Mouse (Mus musculus) heart, postnatal 14 days (tissue): ENCODE results near the gene Gm12185. TPM values are rescaled to one million over a fixed set of nuclear protein-coding genes. Genes with fewer than 3 reads are reported as not detected.
"Not testable (repeated sequence)": the region's sequence is repeated elsewhere in the genome, so short reads cannot be mapped to it uniquely, and the experiment has no call there.

Experiments
- DNase-seq, 2 experiments: peaks; one replicate each; pipeline ENCODE4 v3.0.0; 2021 to 2022
- intact Hi-C: fragments of 180-260 bp; cut with DNase I; formaldehyde crosslinking; loops from one replicate; pipeline ENCODE4 v1.15.1; 2025
- long read RNA-seq, 2 experiments: library from polyadenylated mRNA; stranded (forward); transcript quantifications; one replicate each; pipeline ENCODE4 v2.0.0; 2021
- total RNA-seq, 2 experiments: library from RNA; stranded (reverse); gene quantifications; 2 replicates each; pipeline ENCODE4 v1.2.3; 2021

Gene Gm12185
- under 1 TPM; 0.45 to 0.61 TPM for total RNA-seq
- long read RNA-seq, experiment 1, result 0 reads
- long read RNA-seq, experiment 2, result 0 reads

DNA sequence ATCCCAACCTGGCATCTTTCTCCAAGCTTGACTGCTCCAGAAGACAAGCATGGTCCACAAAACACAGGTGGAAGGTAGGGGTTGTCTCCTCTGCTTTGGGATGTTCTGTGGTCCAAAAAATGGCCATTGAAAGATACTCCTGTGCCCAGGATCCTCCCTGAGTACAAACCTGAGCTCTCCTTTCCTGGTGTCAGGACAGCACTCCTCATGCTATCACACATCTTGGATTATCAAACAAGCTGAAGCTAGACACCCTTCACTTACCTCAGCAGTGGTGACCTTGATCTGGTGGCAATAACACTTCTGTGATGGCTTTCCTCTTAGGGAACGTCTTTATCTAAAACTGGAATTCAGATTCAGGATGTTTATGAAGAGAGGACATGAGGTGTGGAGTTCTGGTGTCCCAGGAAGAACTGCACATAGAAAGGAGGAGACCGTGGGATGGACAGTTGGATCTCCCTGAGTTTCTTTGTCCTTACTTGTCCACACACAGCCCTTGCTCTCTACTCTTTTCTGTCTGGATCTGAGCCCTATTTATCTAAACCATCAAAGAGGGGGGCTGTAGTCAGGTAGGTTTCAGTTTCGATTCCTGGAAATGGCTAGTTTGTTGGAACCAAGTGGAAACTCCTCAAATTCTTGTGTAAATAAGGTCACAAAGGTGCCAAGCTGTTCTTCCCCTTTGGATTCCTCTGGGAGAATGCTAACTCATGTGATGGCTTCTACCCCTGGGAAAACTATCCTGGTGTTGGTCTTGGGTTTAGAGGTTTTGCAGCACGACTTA, at the start of gene Gm12185:
Gene Gm12185 (minus strand): TSS at position 487 of the 781 bp plus-strand sequence.
- intact Hi-C loops, DNase-seq: not testable (repeated sequence)

DNA sequence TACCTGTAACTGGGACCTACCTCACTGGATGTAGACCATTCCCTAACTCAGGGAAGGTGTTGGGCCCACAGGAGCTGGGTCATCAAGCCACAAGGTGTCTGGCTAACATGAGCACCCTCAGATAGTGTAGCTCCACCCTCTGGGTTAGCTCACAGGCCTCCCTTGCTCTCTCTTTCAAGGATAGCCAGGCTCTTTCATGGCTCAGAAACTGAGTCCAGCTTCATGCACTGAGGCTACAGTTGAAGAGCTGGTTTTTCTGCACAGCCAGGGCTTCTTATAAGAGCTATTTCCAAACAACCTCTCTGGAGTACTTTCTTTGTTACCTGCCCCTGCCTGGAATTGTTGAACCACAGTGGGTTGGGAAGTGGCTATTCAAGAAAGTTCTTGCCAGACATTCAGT, 20.0 kb upstream of the Gm12185 start:
- intact Hi-C loops, DNase-seq: not testable (repeated sequence)

DNA sequence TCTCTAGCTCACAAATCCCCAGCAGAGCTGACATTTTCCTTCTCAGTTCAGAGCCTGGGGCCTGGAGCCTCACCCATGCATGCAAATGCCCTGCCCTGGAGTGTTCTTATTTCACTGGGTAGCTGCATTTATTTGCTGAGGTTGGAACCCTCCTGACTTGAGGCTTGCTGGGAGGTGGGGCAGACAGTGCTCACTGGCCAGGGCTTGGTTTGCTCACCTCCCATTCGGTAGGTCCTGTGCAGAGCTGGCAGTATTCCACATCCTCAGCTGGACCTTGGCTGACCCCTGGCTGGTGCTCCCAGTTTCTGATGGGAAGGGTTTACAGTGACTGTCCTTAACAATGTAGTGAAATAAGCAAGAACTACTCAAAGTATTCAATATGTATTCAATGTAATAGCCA, 14.8 kb upstream of the Gm12185 start:
- DNase-seq, intact Hi-C loops: not testable (repeated sequence)

DNA sequence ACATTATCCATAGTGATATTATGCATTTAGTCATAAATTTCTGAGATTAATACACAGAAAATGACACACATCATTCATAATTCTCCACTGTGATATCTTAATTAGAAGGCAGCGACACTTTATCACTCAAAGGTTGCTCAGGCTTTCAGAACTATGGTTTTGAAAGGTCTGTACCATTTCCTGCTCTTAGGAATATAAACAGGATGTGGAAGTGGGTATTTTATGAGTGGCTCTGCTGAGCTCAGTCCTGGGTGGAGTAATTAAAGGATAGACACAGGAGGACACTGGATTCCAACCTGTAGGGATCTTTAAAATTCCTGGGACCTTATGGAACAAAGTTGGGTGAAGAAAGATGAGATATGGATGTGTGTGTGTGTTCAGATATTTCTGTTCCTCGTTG, 14.3 kb upstream of the Gm12185 start:
- intact Hi-C loops, result not testable (repeated sequence)

DNA sequence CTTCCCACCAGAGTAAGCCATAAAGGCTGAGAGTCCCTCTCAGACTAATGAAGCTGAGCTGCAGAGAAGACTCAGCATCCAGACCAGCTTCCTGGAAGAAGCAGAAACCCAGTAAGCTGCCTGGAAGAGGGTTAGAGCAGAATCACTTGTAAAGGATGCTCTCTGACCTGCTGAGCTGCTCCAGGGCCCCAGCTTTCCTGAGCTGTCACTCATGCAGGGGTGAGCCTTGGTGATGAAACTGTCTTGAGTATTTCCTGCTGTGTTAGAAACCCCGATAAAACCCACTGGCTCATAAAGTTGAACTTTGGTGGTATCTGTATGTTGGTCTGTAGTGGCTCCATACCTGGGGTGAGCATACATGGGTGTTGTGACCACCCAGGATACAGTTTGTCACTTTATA, 8.4 kb upstream of the Gm12185 start:
- intact Hi-C loops, result not testable (repeated sequence)

More for the DNA sequence above, 14.3 kb upstream of the Gm12185 start:
- DNase-seq, result not testable (repeated sequence)

DNA sequence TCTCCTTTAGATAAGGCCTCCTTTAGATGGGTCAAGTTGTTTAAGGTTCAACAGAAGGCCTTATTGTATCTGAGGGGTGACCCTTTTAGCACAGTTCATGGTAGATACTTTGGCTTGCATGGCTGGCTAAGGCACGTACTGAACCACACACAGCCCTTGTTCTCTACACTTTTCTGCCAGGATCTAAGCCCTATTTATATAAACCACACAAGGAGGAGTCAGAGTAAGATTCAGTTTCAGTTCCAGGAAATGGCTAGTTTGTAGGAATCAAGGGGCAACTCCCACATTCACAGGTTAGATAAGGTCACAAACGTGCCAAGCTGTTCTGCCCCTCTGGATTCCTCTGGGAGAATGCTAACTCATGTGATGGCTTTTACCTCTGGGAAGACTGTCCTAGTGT, 2.0 kb upstream of the Gm12185 start, which contains the start of gene Tgtp1:
Gene Tgtp1 (minus strand): TSS at position 155 of the 400 bp plus-strand sequence.
- intact Hi-C loops, result not testable (repeated sequence)

More for the DNA sequence above, 8.4 kb upstream of the Gm12185 start:
- DNase-seq, result not testable (repeated sequence)

DNA sequence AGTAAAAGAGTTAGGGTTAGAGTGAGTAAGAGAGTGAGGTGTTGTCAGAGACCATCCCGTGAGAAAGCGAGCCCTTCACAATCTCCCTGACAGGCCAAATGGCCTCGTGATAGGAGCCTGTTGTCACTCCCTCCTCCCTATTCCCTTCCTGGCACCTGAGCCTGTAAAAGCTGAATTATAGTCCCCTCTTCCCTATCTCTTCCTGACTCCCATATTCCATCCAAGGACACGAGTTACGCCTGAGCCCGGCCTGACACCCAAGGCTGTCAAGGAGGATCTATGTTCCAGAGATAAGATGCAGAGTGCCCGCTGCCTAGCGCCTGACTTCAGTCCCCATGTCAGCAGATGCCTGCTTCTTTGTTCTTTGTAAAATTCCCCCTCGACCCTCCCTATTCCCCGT, 1.3 kb upstream of the Gm12185 start:
- intact Hi-C loops, DNase-seq: not testable (repeated sequence)

More for the DNA sequence above, 2.0 kb upstream of the Gm12185 start, which contains the start of gene Tgtp1:
- not testable (repeated sequence) for DNase-seq

DNA sequence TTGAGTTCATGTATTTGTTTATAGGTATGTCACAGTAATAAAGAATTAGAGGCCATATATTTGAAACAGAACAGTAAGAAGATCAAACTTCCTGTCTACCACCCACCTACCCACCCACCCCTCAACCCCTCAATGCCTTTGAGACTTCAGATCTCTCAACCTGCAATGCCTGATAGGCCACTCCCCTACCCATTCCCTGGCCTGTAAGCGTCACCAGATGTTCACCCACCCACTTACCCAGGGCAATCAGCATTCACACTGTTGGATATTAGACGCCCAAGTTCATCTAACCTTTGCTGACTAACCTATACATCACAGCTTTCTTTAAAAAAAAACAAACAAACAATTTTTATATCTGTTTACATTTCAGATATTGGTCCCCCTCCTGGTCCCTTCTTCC, 2.0 kb downstream of the Gm12185 start:
- DNase-seq, intact Hi-C loops: not testable (repeated sequence)

DNA sequence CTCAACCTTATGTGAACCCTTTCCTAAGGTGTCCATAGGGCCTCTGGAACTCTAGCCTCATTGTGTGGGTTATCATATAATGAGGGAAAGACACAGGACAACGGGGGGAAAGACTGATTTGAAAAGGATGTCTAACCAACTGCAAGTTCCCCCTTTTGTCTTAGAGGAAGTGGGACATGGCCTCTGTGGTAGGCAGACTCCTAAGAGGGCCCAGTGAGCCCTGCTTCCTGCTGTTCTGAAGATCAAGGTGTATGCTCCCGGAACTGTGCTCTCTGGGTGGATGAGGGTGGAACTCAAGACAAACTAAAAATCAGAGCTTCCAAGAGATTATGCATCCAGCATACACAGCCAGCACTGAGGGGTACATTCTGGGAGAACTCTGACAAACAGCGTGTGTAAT, 3.8 kb downstream of the Gm12185 start:
- intact Hi-C loops, DNase-seq: not testable (repeated sequence)

DNA sequence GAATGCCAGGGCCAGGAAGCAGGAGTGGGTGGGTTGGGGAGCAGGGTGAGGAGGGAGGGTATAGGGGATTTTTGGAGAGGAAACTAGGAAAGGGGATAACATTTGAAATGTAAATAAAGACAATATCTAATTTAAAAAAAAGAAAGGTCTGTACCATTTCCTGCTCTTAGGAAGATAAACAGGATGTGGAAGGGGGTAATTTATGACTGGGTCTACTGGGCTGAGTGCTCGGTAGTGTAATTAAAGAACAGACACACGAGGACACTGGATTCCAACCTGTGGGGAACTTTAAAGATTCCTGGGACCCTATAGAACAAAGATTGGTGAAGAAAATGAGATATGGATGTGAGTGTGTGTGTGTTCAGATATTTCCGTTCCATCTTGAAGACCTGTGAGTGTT, 9.2 kb downstream of the Gm12185 start:
- intact Hi-C loops, DNase-seq: not testable (repeated sequence)

DNA sequence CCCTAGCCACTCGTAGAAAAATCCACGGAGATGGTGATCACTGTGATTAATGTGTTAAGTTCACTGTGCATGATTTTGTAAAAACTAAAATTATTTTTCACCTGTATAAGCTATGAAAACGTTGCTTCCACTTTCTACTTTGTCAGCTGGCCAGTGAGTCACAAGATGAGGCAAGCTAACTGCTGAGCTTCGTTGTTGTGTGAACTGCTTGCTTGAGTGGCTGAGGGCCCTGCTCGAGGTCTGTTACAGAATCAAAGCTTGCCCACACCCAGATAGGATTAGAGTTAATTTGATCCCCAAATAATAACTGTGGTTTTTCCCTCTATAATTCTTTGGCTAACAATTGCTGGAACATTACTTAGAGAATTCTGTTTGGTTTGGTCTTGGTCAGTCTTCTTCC, 12.0 kb downstream of the Gm12185 start:
- DNase-seq, intact Hi-C loops: not testable (repeated sequence)

DNA sequence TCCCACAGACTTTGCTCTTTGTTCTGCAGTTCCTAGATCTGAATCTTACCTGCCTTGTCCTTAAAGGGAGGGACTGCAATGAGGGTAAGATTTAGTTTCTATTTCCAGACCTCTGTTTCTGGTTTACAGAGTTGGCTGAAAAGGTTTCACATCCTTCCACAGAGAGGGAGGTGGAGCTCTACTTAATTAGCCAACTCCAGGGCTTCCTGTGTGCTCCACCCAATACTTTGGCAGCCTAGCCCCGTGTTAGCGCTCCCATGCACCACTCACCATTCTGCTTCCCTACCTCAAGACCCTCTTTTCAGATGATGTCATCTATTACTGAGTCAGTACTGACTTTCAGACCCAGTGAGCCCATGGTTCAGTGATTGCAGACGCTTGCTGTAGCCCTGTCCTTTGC, 12.8 kb downstream of the Gm12185 start, which contains the start of gene 9930111J21Rik1:
Gene 9930111J21Rik1 (minus strand): TSS at position 148 of the 400 bp plus-strand sequence.
- intact Hi-C loops, DNase-seq: not testable (repeated sequence)

DNA sequence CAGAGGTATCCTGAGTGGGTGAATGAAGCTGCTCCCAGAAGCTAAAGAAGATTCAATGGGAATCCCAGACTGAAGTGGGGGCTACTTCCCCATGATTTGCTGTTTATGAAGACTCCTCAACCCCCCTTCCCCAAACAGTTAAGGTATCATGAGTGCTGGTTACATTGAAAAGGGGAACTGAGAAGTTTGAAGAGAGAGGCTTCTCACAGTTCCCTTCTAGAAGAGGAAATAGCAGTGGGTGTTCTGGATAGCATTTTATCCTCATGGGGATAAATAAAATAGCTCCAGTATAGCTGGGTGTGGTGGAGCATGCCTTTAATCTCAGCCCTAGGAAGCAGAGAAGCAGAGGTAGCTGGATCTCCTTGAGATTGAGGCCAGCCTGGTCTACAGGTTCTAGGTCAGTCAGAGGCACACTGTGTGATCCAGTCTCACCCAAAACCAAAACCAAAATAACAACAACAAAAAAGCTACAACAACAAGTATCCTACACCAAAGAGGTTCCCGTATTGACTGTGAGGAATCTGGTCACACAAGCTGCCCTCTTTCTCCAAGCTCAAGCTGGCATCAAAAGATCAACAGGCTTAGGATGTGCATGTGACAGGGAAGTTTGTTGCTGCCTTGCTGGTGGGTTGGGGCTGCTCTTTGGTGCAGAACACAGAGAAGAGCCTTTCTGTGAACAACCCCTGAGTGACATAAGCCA, 13.6 kb downstream of the Gm12185 start, which contains the start of gene Olfr56:
Gene Olfr56 (plus strand): TSS at position 650 of the 700 bp plus-strand sequence.
- intact Hi-C loops, result not testable (repeated sequence)

DNA sequence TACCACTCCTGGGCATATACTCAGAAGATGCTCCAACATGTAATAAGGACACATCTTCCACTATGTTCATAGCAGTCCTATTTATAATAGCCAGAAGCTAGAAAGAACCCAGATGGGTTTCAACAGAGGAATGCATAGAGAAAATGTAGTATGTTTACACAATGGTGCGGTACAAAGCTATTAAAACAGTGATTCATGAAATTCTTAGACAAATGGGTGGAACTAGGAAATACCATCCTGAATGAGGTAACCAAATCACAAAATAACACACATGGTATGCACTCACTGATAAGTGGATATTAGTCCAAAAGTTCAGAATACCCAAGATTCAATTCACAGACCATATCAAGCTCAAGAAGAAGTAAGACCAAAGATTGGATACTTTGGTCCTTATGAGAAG, 17.3 kb downstream of the Gm12185 start:
- intact Hi-C loops, DNase-seq: not testable (repeated sequence)

More for the DNA sequence above, 13.6 kb downstream of the Gm12185 start, which contains the start of gene Olfr56:
- not testable (repeated sequence) for DNase-seq

DNA sequence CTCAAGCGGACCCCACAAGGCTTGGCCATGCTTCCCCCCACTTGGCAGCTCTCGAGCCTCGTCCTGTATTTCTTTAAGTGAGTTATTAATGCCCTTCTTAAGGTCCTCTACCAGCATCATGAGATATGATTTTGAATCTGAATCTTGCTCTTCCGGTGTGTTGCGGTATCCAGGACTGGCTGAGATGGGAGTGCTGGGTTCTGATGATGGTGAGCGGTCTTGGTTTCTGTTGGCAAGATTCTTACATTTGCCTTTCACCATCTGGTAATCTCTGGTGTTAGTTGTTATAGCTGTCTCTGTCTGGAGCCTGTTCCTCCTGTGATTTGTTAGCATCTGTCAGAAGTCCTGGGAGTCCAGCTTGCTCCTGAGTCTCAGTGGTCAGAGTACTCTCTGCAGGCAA, 45.9 kb downstream of the Gm12185 start, which contains the start of gene Psme2b:
Gene Psme2b (minus strand): TSS at position 101 of the 400 bp plus-strand sequence.
- intact Hi-C loops, result not testable (repeated sequence)

DNA sequence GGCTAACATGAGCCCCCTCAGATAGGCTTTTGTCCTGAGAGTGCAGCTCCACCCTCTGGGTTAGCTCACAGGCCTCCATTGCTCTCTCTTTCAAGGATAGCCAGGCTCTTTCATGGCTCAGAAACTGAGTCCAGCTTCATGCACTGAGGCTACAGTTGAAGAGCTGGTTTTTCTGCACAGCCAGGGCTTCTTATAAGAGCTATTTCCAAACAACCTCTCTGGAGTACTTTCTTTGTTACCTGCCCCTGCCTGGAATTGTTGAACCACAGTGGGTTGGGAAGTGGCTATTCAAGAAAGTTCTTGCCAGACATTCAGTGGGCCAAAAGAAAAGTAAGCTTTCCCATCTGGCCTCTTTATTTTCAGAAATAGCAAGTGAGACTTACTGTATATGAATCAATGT, 52.7 kb downstream of the Gm12185 start:
- DNase-seq, result not testable (repeated sequence)

More for the DNA sequence above, 45.9 kb downstream of the Gm12185 start, which contains the start of gene Psme2b:
- not testable (repeated sequence) for DNase-seq

DNA sequence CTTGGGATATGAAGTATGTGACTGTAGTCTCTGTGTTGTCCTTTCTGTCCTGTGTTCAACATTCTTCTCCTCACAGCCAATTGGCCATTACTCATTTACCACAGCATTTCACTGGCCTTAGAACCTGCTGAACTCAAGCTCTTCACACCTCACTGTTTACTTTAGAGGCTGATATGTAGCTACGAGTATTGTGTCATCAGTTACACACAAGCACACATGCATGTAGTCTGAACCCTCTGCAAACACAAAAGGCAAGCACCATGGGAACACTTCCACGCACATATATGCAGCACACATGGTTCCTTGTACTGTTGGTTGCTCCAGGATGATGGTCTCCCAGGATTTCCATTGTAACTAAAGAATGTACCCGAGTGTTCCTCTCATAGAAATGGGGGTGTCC, 56.7 kb downstream of the Gm12185 start:
- DNase-seq, intact Hi-C loops: not testable (repeated sequence)

More for the DNA sequence above, 52.7 kb downstream of the Gm12185 start:
- intact Hi-C loops, result not testable (repeated sequence)

DNA sequence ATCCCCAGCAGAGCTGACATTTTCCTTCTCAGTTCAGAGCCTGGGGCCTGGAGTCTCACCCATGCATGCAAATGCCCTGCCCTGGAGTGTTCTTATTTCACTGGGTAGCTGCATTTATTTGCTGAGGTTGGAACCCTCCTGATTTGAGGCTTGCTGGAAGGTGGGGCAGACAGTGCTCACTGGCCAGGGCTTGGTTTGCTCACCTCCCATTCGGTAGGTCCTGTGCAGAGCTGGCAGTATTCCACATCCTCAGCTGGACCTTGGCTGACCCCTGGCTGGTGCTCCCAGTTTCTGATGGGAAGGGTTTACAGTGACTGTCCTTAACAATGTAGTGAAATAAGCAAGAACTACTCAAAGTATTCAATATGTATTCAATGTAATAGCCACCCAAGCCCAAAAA, 58.1 kb downstream of the Gm12185 start:
- DNase-seq, intact Hi-C loops: not testable (repeated sequence)

DNA sequence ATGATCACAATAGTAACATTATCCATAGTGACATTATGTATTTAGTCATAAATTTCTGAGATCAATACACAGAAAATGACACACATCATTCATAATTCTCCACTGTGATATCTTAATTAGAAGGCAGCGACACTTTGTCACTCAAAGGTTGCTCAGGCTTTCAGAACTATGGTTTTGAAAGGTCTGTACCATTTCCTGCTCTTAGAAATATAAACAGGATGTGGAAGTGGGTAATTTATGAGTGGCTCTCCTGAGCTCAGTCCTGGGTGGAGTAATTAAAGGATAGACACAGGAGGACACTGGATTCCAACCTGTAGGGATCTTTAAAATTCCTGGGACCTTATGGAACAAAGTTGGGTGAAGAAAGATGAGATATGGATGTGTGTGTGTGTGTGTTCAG, 58.6 kb downstream of the Gm12185 start:
- DNase-seq, intact Hi-C loops: not testable (repeated sequence)

DNA sequence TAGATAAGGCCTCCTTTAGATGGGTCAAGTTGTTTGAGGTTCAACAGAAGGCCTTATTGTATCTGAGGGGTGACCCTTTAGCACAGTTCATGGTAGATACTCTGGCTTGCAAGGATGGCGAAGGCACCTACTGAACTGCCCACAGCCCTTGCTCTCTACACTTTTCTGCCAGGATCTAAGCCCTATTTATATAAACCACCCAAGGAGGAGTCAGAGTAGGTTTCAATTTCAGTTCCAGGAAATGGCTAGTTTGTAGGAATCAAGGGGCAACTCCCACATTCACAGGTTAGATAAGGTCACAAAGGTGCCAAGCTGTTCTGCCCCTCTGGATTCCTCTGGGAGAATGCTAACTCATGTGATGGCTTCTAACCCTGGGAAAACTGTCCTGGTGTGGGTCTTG, 64.0 kb downstream of the Gm12185 start:
- intact Hi-C loops, DNase-seq: not testable (repeated sequence)
